Mouse (Mus musculus) small intestine, adult 2 months (tissue): ENCODE data around the gene Gng8.

Experiments
- CTCF ChIP-seq: fragments of 200-500 bp; IDR thresholded peaks from 2 replicates; pipeline ENCODE4 v1.5.1; 2012; ENCODE audit warnings: low read depth, mild to moderate bottlenecking, control low read depth, inconsistent platforms, low read length, moderate library complexity, mixed read lengths; ENCODE audit not compliant: insufficient replicate concordance, insufficient read length; ENCODE audit errors: extremely low read depth
- POLR2A ChIP-seq: fragments of 200-500 bp; IDR thresholded peaks from 2 replicates; pipeline ENCODE4 v1.6.1; 2012; ENCODE audit warnings: low read depth, mild to moderate bottlenecking, control low read depth, inconsistent platforms, low read length, moderate library complexity

DNA sequence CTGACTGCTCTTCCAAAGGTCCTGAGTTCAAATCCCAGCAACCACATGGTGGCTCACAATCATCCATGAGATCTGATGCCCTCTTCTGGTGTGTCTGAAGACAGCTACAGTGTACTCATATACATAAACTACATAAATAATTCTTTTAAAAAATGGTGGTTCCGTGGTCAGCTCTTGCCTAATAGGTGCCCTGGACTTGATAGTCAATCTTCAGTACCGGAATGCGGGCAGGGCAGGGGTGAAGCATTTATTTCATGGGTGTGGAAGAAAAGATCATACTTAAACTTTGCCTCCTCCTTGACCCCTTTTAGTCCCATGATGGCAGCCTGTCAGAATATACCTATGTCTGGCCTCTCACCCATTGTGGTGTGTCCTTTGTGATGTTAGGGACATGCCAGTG lies 20.3 kb downstream of the Gng8 start:
- TF ChIP-seq CTCF (no peak), POLR2A (no peak)
